Mouse (Mus musculus) CD4-positive, CD25-positive, alpha-beta regulatory T cell, adult 4 months (primary cell): ENCODE data around the gene Dctn2. TPM values are rescaled to one million over a fixed set of nuclear protein-coding genes. Genes with fewer than 3 reads are reported as not detected.

Source experiments
- ATAC-seq: one replicate; pipeline ENCODE4 v1.8.0; 2017
- polyA plus RNA-seq, 2 experiments: library from polyadenylated mRNA; unstranded; fragments of 100-300 nt; shearing (Covaris generic); gene quantifications; one replicate each; pipeline ENCODE4 v1.2.1; 2017

Dctn2 gene
- polyA plus RNA-seq, 2 experiments from 2014 or later: 43.8 to 48.0 TPM

DNA sequence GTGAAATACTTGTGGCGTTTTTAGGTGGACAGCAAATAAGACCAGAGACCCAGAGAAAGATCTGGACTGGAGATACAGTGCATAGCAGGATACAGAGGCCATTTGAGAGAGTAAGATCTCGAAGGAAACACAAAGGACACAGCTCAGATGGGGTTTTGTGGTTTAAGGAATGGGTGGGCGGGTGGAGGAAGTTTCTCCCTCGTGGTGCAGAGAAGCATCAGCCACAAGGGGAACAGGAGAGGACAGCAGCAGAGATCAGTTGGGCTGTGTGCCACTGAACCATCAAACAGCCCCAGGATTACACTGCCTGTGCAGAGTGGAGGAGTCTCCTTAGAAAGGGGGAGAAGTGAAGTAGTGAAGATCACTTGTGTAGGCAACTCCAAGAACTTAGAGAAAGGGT is 51.8 kb downstream of the Dctn2 start:
- no peak for ATAC-seq

GRCm38 (mm10) chr10:127319969-127320368 is 53.8 kb downstream of the Dctn2 start:
- no peak for ATAC-seq

- peak; percentile 62 for ATAC-seq
Observed at GRCm38 (mm10) chr10:127321621-127322020, 55.5 kb downstream of the Dctn2 start, which contains the start of gene Arhgap9. Gene Arhgap9, plus strand, starts transcription at chr10:127321964.

DNA sequence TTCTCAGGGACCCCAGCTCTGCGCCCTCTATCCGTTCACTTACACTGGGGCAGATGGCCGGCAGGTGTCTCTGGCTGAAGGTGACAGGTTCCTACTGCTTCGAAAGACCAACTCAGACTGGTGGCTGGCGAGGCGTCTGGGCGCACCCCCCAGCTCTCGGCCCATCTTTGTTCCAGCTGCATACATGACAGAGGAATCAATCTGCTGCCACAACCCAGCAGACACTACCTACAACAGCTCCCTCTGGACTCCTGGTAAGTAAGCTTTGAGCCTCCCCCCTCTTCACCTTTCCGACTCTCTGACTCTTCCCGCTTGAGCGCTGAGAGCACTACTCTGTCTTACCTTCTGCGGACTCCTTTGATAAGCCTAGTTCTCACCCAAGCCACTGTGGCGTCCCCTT is 56.0 kb downstream of the Dctn2 start:
- ATAC-seq: no peak

GRCm38 (mm10) chr10:127322669-127323068 is 56.5 kb downstream of the Dctn2 start:
- no peak for ATAC-seq

DNA sequence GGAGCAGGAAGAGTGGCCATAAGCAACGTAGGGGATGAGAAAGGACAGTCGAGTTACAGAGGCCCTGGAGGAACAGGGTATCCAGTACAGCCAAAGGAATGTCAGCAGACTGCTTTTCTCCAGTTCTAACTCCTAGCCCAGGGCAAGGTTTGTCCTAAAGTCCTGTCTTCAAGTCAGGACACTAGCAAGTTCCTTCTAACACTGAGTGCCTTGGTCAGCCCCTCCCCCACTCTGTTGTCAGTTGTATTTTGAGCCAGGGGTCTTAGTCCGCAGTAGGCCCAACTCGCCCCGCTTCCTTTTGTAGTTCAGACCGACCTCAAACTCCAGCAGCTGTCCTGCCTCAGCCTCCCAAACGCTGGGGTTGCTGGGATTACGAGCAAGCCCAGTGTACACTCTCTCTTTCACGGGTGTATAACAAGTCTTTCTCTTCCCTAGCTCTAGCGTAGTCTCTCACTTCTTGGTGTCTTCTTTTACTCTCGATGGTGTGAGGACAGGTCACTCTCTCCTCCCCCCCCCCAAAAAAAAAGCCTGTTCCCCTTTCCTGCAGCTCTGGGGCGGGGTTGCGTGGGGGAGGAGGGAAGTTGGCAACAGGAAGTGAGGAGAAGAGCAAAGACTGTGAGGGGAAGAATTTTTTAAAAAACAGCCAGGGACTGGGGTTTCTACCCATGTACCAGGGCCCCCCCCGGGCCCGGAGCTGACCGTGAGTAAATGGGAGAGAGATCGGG is 57.1 kb downstream of the Dctn2 start:
- no peak for ATAC-seq

GRCm38 (mm10) chr10:127324495-127324894 is 58.3 kb downstream of the Dctn2 start:
- ATAC-seq: peak; percentile 74

GRCm38 (mm10) chr10:127325454-127326016 is 59.4 kb downstream of the Dctn2 start:
- peak; percentile 21 for ATAC-seq

- peak; percentile 32 for ATAC-seq
Observed at GRCm38 (mm10) chr10:127326017-127326801, 60.0 kb downstream of the Dctn2 start.

- ATAC-seq: no peak
Observed at GRCm38 (mm10) chr10:127326828-127327227, 60.7 kb downstream of the Dctn2 start.

DNA sequence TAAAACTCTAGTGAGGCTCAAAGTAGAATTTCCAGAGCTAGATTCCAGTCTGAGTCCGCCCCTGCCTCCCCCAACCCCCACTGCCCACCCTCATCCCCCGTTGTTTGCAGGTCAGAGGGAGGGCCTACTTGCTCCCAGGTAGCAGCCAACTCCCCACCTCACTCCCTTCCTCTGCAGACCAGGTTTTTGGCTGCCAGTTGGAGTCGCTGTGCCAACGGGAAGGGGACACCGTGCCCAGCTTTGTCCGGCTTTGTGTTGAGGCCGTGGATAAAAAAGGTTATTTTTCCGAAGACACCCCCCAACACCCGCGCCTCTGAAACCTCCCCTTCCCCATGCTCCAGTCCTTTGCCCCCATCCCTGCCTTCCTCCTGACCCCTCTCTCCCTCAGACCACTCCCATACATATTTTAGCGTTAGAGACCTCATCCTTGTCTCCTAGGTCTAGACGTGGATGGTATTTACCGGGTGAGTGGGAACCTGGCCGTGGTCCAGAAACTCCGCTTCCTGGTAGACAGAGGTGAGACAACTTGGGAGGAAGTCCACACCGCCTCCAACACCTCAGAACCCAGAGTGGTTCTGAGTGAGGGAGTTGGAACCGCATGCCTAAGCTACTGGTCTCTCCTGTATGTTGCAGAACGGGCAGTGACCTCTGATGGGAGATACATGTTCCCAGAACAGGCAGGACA is 61.4 kb downstream of the Dctn2 start:
- no peak for ATAC-seq

GRCm38 (mm10) chr10:127330212-127330611 is 64.0 kb downstream of the Dctn2 start:
- ATAC-seq: no peak

Other genes starting within 250 kb of the Dctn2 start
- gene Tsfm, start 235.5 kb upstream of the Dctn2 start, polyA plus RNA-seq: 10 to 100 TPM; 38.2 to 54.1 TPM
- gene Mettl1, start 225.0 kb upstream of the Dctn2 start, polyA plus RNA-seq: 10 to 100 TPM; 29.9 to 30.2 TPM
- gene Eef1akmt3, start 224.9 kb upstream of the Dctn2 start, polyA plus RNA-seq: under 1 TPM in 1 of 2 experiments, not detected in 1; 0.38 TPM
- gene Cyp27b1, start 218.1 kb upstream of the Dctn2 start, polyA plus RNA-seq: under 1 TPM in 1 of 2 experiments, not detected in 1; 0.27 TPM
- gene March9, start 206.2 kb upstream of the Dctn2 start, polyA plus RNA-seq: under 1 TPM; 0.19 to 0.73 TPM
- 100 to 1,000 TPM; 294 to 347 TPM for gene Cdk4, start 202.8 kb upstream of the Dctn2 start, polyA plus RNA-seq
- gene Tspan31, start 196.1 kb upstream of the Dctn2 start, polyA plus RNA-seq: 100 to 1,000 TPM in 1 of 2 experiments, 10 to 100 TPM in 1; 87.4 to 109 TPM
- gene Agap2, start 191.1 kb upstream of the Dctn2 start, polyA plus RNA-seq: 10 to 100 TPM; 29.8 to 34.6 TPM
- 100 to 1,000 TPM in 1 of 2 experiments, 10 to 100 TPM in 1; 78.1 to 142 TPM for gene Os9, start 145.2 kb upstream of the Dctn2 start, polyA plus RNA-seq
- 100 to 1,000 TPM; 166 to 206 TPM for gene B4galnt1, start 101.1 kb upstream of the Dctn2 start, polyA plus RNA-seq
- gene Slc26a10, start 85.7 kb upstream of the Dctn2 start, polyA plus RNA-seq: 1 to 10 TPM; 2.6 to 2.8 TPM
- gene Arhgef25, start 76.3 kb upstream of the Dctn2 start, polyA plus RNA-seq: under 1 TPM in 1 of 2 experiments, not detected in 1; 0.38 TPM
- gene Dtx3, start 70.6 kb upstream of the Dctn2 start, polyA plus RNA-seq: 10 to 100 TPM; 39.4 to 42.2 TPM
- 10 to 100 TPM; 24.2 to 39.3 TPM for gene Pip4k2c, start 54.8 kb upstream of the Dctn2 start, polyA plus RNA-seq
- gene Kif5a, start 3.0 kb upstream of the Dctn2 start, polyA plus RNA-seq: not detected
- 10 to 100 TPM in 1 of 2 experiments, 1 to 10 TPM in 1; 4.0 to 14.7 TPM for gene Mbd6, start 22.6 kb downstream of the Dctn2 start, polyA plus RNA-seq
- 10 to 100 TPM; 20.4 to 33.2 TPM for gene Mars, start 45.4 kb downstream of the Dctn2 start, polyA plus RNA-seq
- gene Arhgap9, start 55.6 kb downstream of the Dctn2 start, polyA plus RNA-seq: 100 to 1,000 TPM in 1 of 2 experiments, 10 to 100 TPM in 1; 92.4 to 118 TPM
- under 1 TPM; 0.19 to 0.75 TPM for gene Gli1, start 75.6 kb downstream of the Dctn2 start, polyA plus RNA-seq
- not detected for gene Inhbe, start 88.0 kb downstream of the Dctn2 start, polyA plus RNA-seq
- not detected for gene Inhbc, start 104.1 kb downstream of the Dctn2 start, polyA plus RNA-seq
- 10 to 100 TPM; 12.8 to 17.3 TPM for gene R3hdm2, start 114.0 kb downstream of the Dctn2 start, polyA plus RNA-seq
- gene Stac3, start 235.3 kb downstream of the Dctn2 start, polyA plus RNA-seq: 1 to 10 TPM; 1.0 to 1.2 TPM
- gene Ndufa4l2, start 248.6 kb downstream of the Dctn2 start, polyA plus RNA-seq: not detected